In the genomic region with DNA sequence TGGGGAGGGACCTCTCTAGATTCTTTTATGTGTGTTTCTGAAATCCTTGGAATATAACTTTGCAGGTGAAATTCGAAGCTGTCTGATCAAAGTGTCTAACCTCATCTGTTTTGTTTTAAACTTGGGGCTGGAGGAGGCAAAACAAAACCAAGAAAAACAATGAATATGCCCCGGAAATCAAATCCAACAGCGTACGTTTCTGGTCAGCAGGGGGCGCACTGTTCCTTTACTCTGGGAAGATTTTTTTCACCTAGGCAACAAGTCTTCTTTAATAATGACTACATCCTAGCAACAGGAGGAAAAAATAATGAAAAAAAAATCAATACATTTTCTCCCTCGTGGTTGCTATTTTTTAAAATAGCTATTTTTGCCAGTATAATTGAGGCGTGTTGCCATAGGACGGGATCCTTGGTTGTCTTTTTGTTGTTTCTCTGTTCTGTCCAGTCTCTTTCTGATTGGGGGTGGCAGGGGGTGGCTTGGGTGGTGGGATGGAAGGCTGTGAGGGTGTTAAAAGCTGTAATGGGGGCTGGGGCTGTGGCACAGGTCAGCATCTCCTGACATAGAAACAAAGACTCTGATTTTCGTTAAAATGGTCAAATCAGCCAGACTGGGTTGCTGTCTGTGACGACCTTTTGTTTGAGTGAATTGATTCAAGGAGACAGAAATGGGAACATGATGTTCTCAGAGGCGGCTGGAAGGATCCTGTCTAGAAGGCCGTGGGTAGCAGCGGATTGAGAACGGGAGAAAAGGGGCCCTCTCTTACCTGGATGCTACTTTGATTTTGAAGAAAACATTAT, we compare ENCODE assay signal across 9 mouse cellular contexts. TPM values are rescaled to one million over a fixed set of nuclear protein-coding genes. Genes with fewer than 3 reads are reported as not detected.
A peak's percentile ranks its signal among the peaks of the same experiment; 100 is the strongest.
DNase-seq lines count a peak whose midpoint lies in the region; TF ChIP-seq lines count a peak whose summit lies in the region.
"Had no signal": no experiment of that assay in that cellular context is flagged by ENCODE, and none has a peak within 500 bp of the region (broad histone marks: within the 10 kb centered on the region; RNA-seq: fewer than 3 reads in every experiment).

No protein-coding gene starts in this region.

- H3K4me1 ChIP-seq in heart, adult 2 months (ENCODE audit: control insufficient read depth, insufficient read depth, low read length), result no peaks in the 10 kb centered on the region

- no peak overlapping the region for H3K4me3 ChIP-seq in C2C12 (ENCODE audit: insufficient read depth, poor library complexity, severe bottlenecking)
- no peak overlapping the region for H3K4me3 ChIP-seq in heart, adult 2 months

- no peak overlapping the region for H3K27ac ChIP-seq in heart, adult 2 months

- TF ChIP-seq CTCF in C2C12 (IDR thresholded peaks at IDR 0.05; ENCODE audit: control insufficient read depth, insufficient read depth, insufficient read length), result peak; percentile 16
- peak; percentile 87 for TF ChIP-seq CTCF in heart, adult 2 months (IDR thresholded peaks at IDR 0.05)

- intact Hi-C loops in heart, adult 2 months (cut with DNase I), result loop anchor here (1.0 to 5.0 kb wide), 3 partner anchors 217 to 350 kb away; no protein-coding TSS in a partner anchor

- no peaks in the 10 kb centered on the region for H3K36me3 ChIP-seq in C2C12 (ENCODE audit: control insufficient read depth, insufficient read depth)
- H3K36me3 ChIP-seq in heart, adult 2 months (ENCODE audit: control insufficient read depth, insufficient read depth, low read length), result no peaks in the 10 kb centered on the region

- H3ac ChIP-seq in C2C12 (ENCODE audit: control insufficient read depth, insufficient read length, low read depth), result no peak overlapping the region

- DNase-seq in adrenal gland, adult 18-20 months (ENCODE audit: low spot score in 2 of 2), result peak; percentile 80 to 82
- DNase-seq in embryo, embryonic 11.5 days (ENCODE audit: low read depth, low spot score), result peak; percentile 71
- DNase-seq in heart, adult 2 months, result peak; percentile 60 to 80
- peak; percentile 67 to 91 for DNase-seq in kidney, postnatal 25 days
- peak; percentile 44 to 53 for DNase-seq in lung, adult 18-20 months
- DNase-seq in ovary, postnatal 36 days (ENCODE audit: low spot score), result peak; percentile 62
- peak; percentile 60 to 71 for DNase-seq in thymus, postnatal 36 days

- TF ChIP-seq POLR2A in heart, adult 2 months (IDR thresholded peaks at IDR 0.05; ENCODE audit: insufficient read depth, low read depth, low read length), result no peak

- WGBS in heart, adult 2 months, result 30% methylated on average over 14 of the region's 14 CpGs

- no peaks in the 10 kb centered on the region for H3K79me3 ChIP-seq in C2C12 (ENCODE audit: low read depth)

- no peak for TF ChIP-seq EP300 in heart, adult 2 months (IDR thresholded peaks at IDR 0.05; ENCODE audit: insufficient read depth, low read depth, low read length)

- H3K27me3 ChIP-seq in C2C12 (ENCODE audit: control insufficient read depth, insufficient read depth, insufficient read length), result no peaks in the 10 kb centered on the region
- 0 out of 2 replicates have a peak, but pooled peaks cover 2% of the 10 kb centered on the region for H3K27me3 ChIP-seq in heart, adult 2 months (ENCODE audit: control insufficient read depth, insufficient read depth, low read length)

- no peak overlapping the region for H3K9ac ChIP-seq in heart, adult 2 months (ENCODE audit: low read depth, low read length)

- no peaks in the 10 kb centered on the region for H3K79me2 ChIP-seq in C2C12 (ENCODE audit: control insufficient read depth, insufficient read depth)
- H3K79me2 ChIP-seq in heart, adult 2 months (replicated peaks; ENCODE audit: control insufficient read depth, insufficient read depth, low read length), result no peaks in the 10 kb centered on the region

TF ChIP-seq in C2C12, 6 proteins besides CTCF, POLR2A, EP300 and RAD21:
- no peak for TF ChIP-seq USF1 (IDR thresholded peaks at IDR 0.05; ENCODE audit: low read depth)
- TF ChIP-seq MYOG (IDR thresholded peaks at IDR 0.05; ENCODE audit: control insufficient read depth, extremely low read depth, insufficient read length), result no peak
- no peak for TF ChIP-seq MYOD1 (IDR thresholded peaks at IDR 0.05; ENCODE audit: control insufficient read depth, insufficient read length, low read depth)
- no peak for TF ChIP-seq CEBPB (IDR thresholded peaks at IDR 0.05; ENCODE audit: low read depth)
- TF ChIP-seq MAX (IDR thresholded peaks at IDR 0.05), result no peak
- no peak for TF ChIP-seq FOSL1 (IDR thresholded peaks at IDR 0.05; ENCODE audit: insufficient read depth, low read length, poor library complexity, severe bottlenecking)

RNA-seq across cellular contexts. Expression of a gene that starts 5.8 kb away (rescaled TPM):
- not detected for polyA plus RNA-seq in C2C12 (2012; fragmentation: generic; extraction: Trizol)
- under 1 TPM in 1 of 2 experiments, not detected in 1; 0.53 TPM for total RNA-seq in adrenal gland, adult 18-20 months (2021)
- total RNA-seq in heart, adult 2 months (2021), result not detected
- polyA plus RNA-seq in heart, adult 2 months (2012; rRNA removed), result 0.50 TPM in 1 of 2 replicates, not detected in the other

RNA-seq across cellular contexts. Expression of a gene that starts 43.2 kb away (rescaled TPM):
- 19.5 TPM for polyA plus RNA-seq in C2C12 (2012; fragmentation: generic; extraction: Trizol)
- total RNA-seq in adrenal gland, adult 18-20 months (2021), result 10 to 100 TPM; 23.4 to 28.9 TPM
- total RNA-seq in heart, adult 2 months (2021), result 10 to 100 TPM; 13.0 to 15.3 TPM
- 5.8 and 12.3 TPM in 2 replicates for polyA plus RNA-seq in heart, adult 2 months (2012; rRNA removed)

RNA-seq across cellular contexts. Expression of a gene that starts 50.9 kb away (rescaled TPM):
- not detected for polyA plus RNA-seq in C2C12 (2012; fragmentation: generic; extraction: Trizol)
- total RNA-seq in adrenal gland, adult 18-20 months (2021), result not detected
- total RNA-seq in heart, adult 2 months (2021), result not detected
- polyA plus RNA-seq in heart, adult 2 months (2012; rRNA removed), result not detected in 2 replicates
- polyA plus RNA-seq: heart, embryonic 16.5 days had no signal
